Comparison of ENCODE assay signal across 8 mouse cellular contexts in the genomic region with DNA sequence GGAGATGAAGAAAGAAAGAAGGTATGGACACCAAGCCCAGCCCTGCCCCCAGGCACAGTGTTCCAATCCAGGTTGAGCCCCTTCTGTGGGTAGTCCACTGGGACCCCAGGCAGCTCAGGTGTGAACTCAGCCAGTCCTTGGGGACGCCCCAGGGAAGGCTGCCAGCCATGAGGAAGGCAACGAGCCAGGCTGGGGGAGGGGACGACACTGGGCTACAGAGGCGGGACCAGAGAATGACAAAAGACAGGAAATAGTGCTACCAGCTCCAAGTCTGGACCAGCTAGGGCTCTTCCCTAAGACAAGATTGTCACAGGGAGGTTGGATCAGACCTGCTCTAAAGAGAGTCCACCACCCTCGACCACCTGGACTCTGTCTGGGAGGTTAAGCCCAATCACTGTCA. TPM values are rescaled to one million over a fixed set of nuclear protein-coding genes. Genes with fewer than 3 reads are reported as not detected.
DNase-seq lines count a peak whose midpoint lies in the region; ATAC-seq and TF ChIP-seq lines count a peak whose summit lies in the region.

No protein-coding gene starts in this region.

- H3K27ac ChIP-seq in left cerebral cortex, adult 2 months, result peak overlapping the region; percentile 61
- H3K27ac ChIP-seq in brown adipose tissue, adult 24 weeks (replicated peaks; ENCODE audit: low read depth, low read length), result peak overlapping the region; percentile 80
- H3K27ac ChIP-seq in hindbrain, postnatal 0 days, result peak overlapping the region; percentile 94; the same call in 1 of the 2 replicates
- peak overlapping the region; percentile 99 for H3K27ac ChIP-seq in liver, adult 2 months (replicated peaks; ENCODE audit: insufficient read depth, low read depth, low read length)
- H3K27ac ChIP-seq in midbrain, embryonic 16.5 days (ENCODE audit: low read length), result peak overlapping the region; percentile 53; the same call in 1 of the 2 replicates

- TF ChIP-seq CTCF in left cerebral cortex, adult 2 months (IDR thresholded peaks at IDR 0.05), result no peak
- TF ChIP-seq CTCF in hindbrain, postnatal 0 days (IDR thresholded peaks at IDR 0.05; ENCODE audit: low read depth), result no peak
- TF ChIP-seq CTCF in liver, adult 2 months (IDR thresholded peaks at IDR 0.05; ENCODE audit: low read depth, low read length), result no peak

- peak overlapping the region; percentile 96 for H3K4me2 ChIP-seq in hindbrain, postnatal 0 days (ENCODE audit: low read depth, low read length)
- peak overlapping the region; percentile 97 for H3K4me2 ChIP-seq in midbrain, embryonic 16.5 days (ENCODE audit: low read length)

- H3K4me3 ChIP-seq in left cerebral cortex, adult 2 months, result no peak overlapping the region
- no peak overlapping the region for H3K4me3 ChIP-seq in brown adipose tissue, adult 24 weeks (ENCODE audit: insufficient read depth, low read depth, low read length)
- H3K4me3 ChIP-seq in hindbrain, postnatal 0 days (ENCODE audit: low read length), result 0 out of 2 replicates have a peak overlapping the region, but pooled peaks have one; percentile 2
- peak overlapping the region; percentile 13 for H3K4me3 ChIP-seq in liver, adult 2 months (ENCODE audit: insufficient read depth, low read depth, low read length)
- no peak overlapping the region for H3K4me3 ChIP-seq in midbrain, embryonic 16.5 days (ENCODE audit: low read depth, low read length)

- intact Hi-C loops in left cerebral cortex, adult 2 months (cut with DNase I), result no loop called here
- intact Hi-C loops in gastrocnemius, postnatal 14 days (cut with DNase I; ENCODE audit: low total_unique reads), result no loop called here

- DNase-seq in left cerebral cortex, adult 2 months (ENCODE audit: extremely low spot score in 1 of 2, low spot score in 2 of 2), result peak; percentile 57
- no peak for DNase-seq in left cerebral cortex, adult 8-10 months (ENCODE audit: low spot score in 2 of 2)
- DNase-seq in gastrocnemius, postnatal 14 days, result peak; percentile 61
- DNase-seq in hindbrain, postnatal 0 days (ENCODE audit: low spot score), result peak; percentile 48
- peak; percentile 75 for DNase-seq in liver, adult 2 months (ENCODE audit: extremely low read depth, low read depth, low spot score)
- peak; percentile 90 for DNase-seq in urinary bladder, postnatal 14 days (ENCODE audit: low spot score)

- H3K36me3 ChIP-seq in hindbrain, postnatal 0 days (ENCODE audit: insufficient read depth, low read length), result no peaks in the 10 kb centered on the region
- no peaks in the 10 kb centered on the region for H3K36me3 ChIP-seq in liver, adult 2 months (ENCODE audit: control insufficient read depth, insufficient read depth, low read length)
- H3K36me3 ChIP-seq in midbrain, embryonic 16.5 days (ENCODE audit: control insufficient read depth, insufficient read depth, low read length), result no peaks in the 10 kb centered on the region

- 0 out of 2 replicates have a peak overlapping the region, but pooled peaks have one; percentile 25 for H3K9ac ChIP-seq in hindbrain, postnatal 0 days (replicated peaks; ENCODE audit: low read length)
- H3K9ac ChIP-seq in liver, adult 2 months (ENCODE audit: low read depth, low read length), result peak overlapping the region; percentile 65
- 0 out of 2 replicates have a peak overlapping the region, but pooled peaks have one; percentile 22 for H3K9ac ChIP-seq in midbrain, embryonic 16.5 days (ENCODE audit: low read depth, low read length)

- no peaks in the 10 kb centered on the region for H3K9me3 ChIP-seq in hindbrain, postnatal 0 days (ENCODE audit: low read length)
- H3K9me3 ChIP-seq in midbrain, embryonic 16.5 days (replicated peaks; ENCODE audit: control insufficient read depth, low read length, poor library complexity, severe bottlenecking), result no peaks in the 10 kb centered on the region

- H3K4me1 ChIP-seq in brown adipose tissue, adult 24 weeks (ENCODE audit: control insufficient read depth, insufficient read depth, insufficient read length, low read length), result peaks cover 14% of the 10 kb centered on the region
- peaks cover 46% of the 10 kb centered on the region for H3K4me1 ChIP-seq in hindbrain, postnatal 0 days (ENCODE audit: insufficient read depth, low read length)
- peaks cover 47% of the 10 kb centered on the region for H3K4me1 ChIP-seq in liver, adult 2 months (ENCODE audit: control insufficient read depth, insufficient read depth, low read length)
- H3K4me1 ChIP-seq in midbrain, embryonic 16.5 days (ENCODE audit: control insufficient read depth, insufficient read depth, low read length), result peaks cover 73% of the 10 kb centered on the region

- 8% methylated on average over 5 of the region's 5 CpGs for WGBS in hindbrain, postnatal 0 days
- 0% methylated on average over 5 of the region's 5 CpGs for WGBS in liver, adult 2 months
- 22% methylated on average over 5 of the region's 5 CpGs for WGBS in midbrain, embryonic 16.5 days

- H3K27me3 ChIP-seq in hindbrain, postnatal 0 days (ENCODE audit: insufficient read depth, low read length), result no peaks in the 10 kb centered on the region
- no peaks in the 10 kb centered on the region for H3K27me3 ChIP-seq in liver, adult 2 months (ENCODE audit: control insufficient read depth, insufficient read depth, low read length)
- no peaks in the 10 kb centered on the region for H3K27me3 ChIP-seq in midbrain, embryonic 16.5 days (ENCODE audit: control insufficient read depth, insufficient read depth, low read depth, low read length)

- peaks cover 52% of the 10 kb centered on the region for H3K79me2 ChIP-seq in liver, adult 2 months (ENCODE audit: control insufficient read depth, insufficient read depth, low read length)

- TF ChIP-seq POLR2A in liver, adult 2 months (IDR thresholded peaks at IDR 0.05; ENCODE audit: extremely low read depth, insufficient read depth, low read length), result no peak

- ATAC-seq in hindbrain, postnatal 0 days, result no peak
- no peak for ATAC-seq in midbrain, embryonic 16.5 days

RNA-seq across cellular contexts. Expression of a gene that starts 3.5 kb away (rescaled TPM):
- total RNA-seq in left cerebral cortex, adult 2 months (2021), result 10 to 100 TPM; 49.4 to 53.3 TPM
- total RNA-seq in left cerebral cortex, adult 8-10 months (2022), result 10 to 100 TPM; 42.6 to 60.9 (median 54.8) TPM
- polyA plus RNA-seq in brown adipose tissue, adult 24 weeks (2012; ENCODE audit: insufficient read depth, insufficient read length, missing spikeins), result 5.4 and 7.5 TPM in 2 replicates
- 10 to 100 TPM; 20.9 to 23.8 TPM for total RNA-seq in gastrocnemius, postnatal 14 days (2021)
- 239 and 274 TPM in 2 replicates for total RNA-seq in hindbrain, postnatal 0 days (2014; rRNA removed)
- polyA plus RNA-seq in hindbrain, postnatal 0 days (2015; fragmentation: Nextera tagmentation; extraction: Ambion mirVana), result 64.1 and 64.7 TPM in 2 replicates
- total RNA-seq in liver, adult 2 months (2014; rRNA removed), result 80.0 and 111 TPM in 2 replicates
- 189 and 199 TPM in 2 replicates for polyA plus RNA-seq in liver, adult 2 months (2012; rRNA removed)
- polyA plus RNA-seq in midbrain, embryonic 16.5 days (2015; fragmentation: Nextera tagmentation; extraction: Ambion mirVana), result 90.1 and 92.1 TPM in 2 replicates

RNA-seq across cellular contexts. Expression of a gene that starts 19.2 kb away (rescaled TPM):
- 10 to 100 TPM; 52.2 to 53.9 TPM for total RNA-seq in left cerebral cortex, adult 2 months (2021)
- total RNA-seq in left cerebral cortex, adult 8-10 months (2022), result 10 to 100 TPM; 46.2 to 59.3 (median 50.7) TPM
- 1.8 and 2.2 TPM in 2 replicates for polyA plus RNA-seq in brown adipose tissue, adult 24 weeks (2012; ENCODE audit: insufficient read depth, insufficient read length, missing spikeins)
- total RNA-seq in gastrocnemius, postnatal 14 days (2021), result 1 to 10 TPM; 4.1 to 5.4 TPM
- 73.9 and 79.9 TPM in 2 replicates for total RNA-seq in hindbrain, postnatal 0 days (2014; rRNA removed)
- polyA plus RNA-seq in hindbrain, postnatal 0 days (2015; fragmentation: Nextera tagmentation; extraction: Ambion mirVana), result 60.1 and 62.2 TPM in 2 replicates
- total RNA-seq in liver, adult 2 months (2014; rRNA removed), result 2.8 and 3.4 TPM in 2 replicates
- 8.4 and 10.0 TPM in 2 replicates for polyA plus RNA-seq in liver, adult 2 months (2012; rRNA removed)
- 120 and 124 TPM in 2 replicates for polyA plus RNA-seq in midbrain, embryonic 16.5 days (2015; fragmentation: Nextera tagmentation; extraction: Ambion mirVana)

RNA-seq across cellular contexts. Expression of a gene that starts 27.7 kb away (rescaled TPM):
- total RNA-seq in left cerebral cortex, adult 2 months (2021), result 10 to 100 TPM; 61.8 to 63.5 TPM
- total RNA-seq in left cerebral cortex, adult 8-10 months (2022), result 10 to 100 TPM; 35.8 to 40.9 (median 39.4) TPM
- 1.1 and 2.5 TPM in 2 replicates for polyA plus RNA-seq in brown adipose tissue, adult 24 weeks (2012; ENCODE audit: insufficient read depth, insufficient read length, missing spikeins)
- total RNA-seq in gastrocnemius, postnatal 14 days (2021), result 1 to 10 TPM; 1.7 TPM
- 19.7 and 30.6 TPM in 2 replicates for total RNA-seq in hindbrain, postnatal 0 days (2014; rRNA removed)
- polyA plus RNA-seq in hindbrain, postnatal 0 days (2015; fragmentation: Nextera tagmentation; extraction: Ambion mirVana), result 15.8 and 17.8 TPM in 2 replicates
- 0.74 and 1.1 TPM in 2 replicates for total RNA-seq in liver, adult 2 months (2014; rRNA removed)
- 1.1 and 1.3 TPM in 2 replicates for polyA plus RNA-seq in liver, adult 2 months (2012; rRNA removed)
- polyA plus RNA-seq in midbrain, embryonic 16.5 days (2015; fragmentation: Nextera tagmentation; extraction: Ambion mirVana), result 29.0 and 32.6 TPM in 2 replicates

RNA-seq across cellular contexts. Expression of a gene that starts 34.2 kb away (rescaled TPM):
- total RNA-seq in left cerebral cortex, adult 2 months (2021), result 100 to 1,000 TPM; 161 to 171 TPM
- 100 to 1,000 TPM; 150 to 165 (median 161) TPM for total RNA-seq in left cerebral cortex, adult 8-10 months (2022)
- polyA plus RNA-seq in brown adipose tissue, adult 24 weeks (2012; ENCODE audit: insufficient read depth, insufficient read length, missing spikeins), result 23.0 and 25.7 TPM in 2 replicates
- total RNA-seq in gastrocnemius, postnatal 14 days (2021), result 10 to 100 TPM; 56.2 to 57.3 TPM
- 257 and 290 TPM in 2 replicates for total RNA-seq in hindbrain, postnatal 0 days (2014; rRNA removed)
- polyA plus RNA-seq in hindbrain, postnatal 0 days (2015; fragmentation: Nextera tagmentation; extraction: Ambion mirVana), result 71.2 and 72.7 TPM in 2 replicates
- 43.9 and 57.5 TPM in 2 replicates for total RNA-seq in liver, adult 2 months (2014; rRNA removed)
- polyA plus RNA-seq in liver, adult 2 months (2012; rRNA removed), result 115 and 143 TPM in 2 replicates
- polyA plus RNA-seq in midbrain, embryonic 16.5 days (2015; fragmentation: Nextera tagmentation; extraction: Ambion mirVana), result 76.7 and 82.0 TPM in 2 replicates

RNA-seq across cellular contexts. Expression of a gene that starts 36.6 kb away (rescaled TPM):
- total RNA-seq in left cerebral cortex, adult 2 months (2021), result 1 to 10 TPM; 8.3 to 9.3 TPM
- total RNA-seq in left cerebral cortex, adult 8-10 months (2022), result 10 to 100 TPM in 2 of 4 experiments, 1 to 10 TPM in 2; 9.5 to 10.6 (median 10.1) TPM
- polyA plus RNA-seq in brown adipose tissue, adult 24 weeks (2012; ENCODE audit: insufficient read depth, insufficient read length, missing spikeins), result 6.6 and 7.5 TPM in 2 replicates
- 100 to 1,000 TPM in 1 of 2 experiments, 10 to 100 TPM in 1; 91.5 to 104 TPM for total RNA-seq in gastrocnemius, postnatal 14 days (2021)
- total RNA-seq in hindbrain, postnatal 0 days (2014; rRNA removed), result 3.3 and 4.8 TPM in 2 replicates
- polyA plus RNA-seq in hindbrain, postnatal 0 days (2015; fragmentation: Nextera tagmentation; extraction: Ambion mirVana), result 2.6 and 5.1 TPM in 2 replicates
- total RNA-seq in liver, adult 2 months (2014; rRNA removed), result 2.4 and 3.3 TPM in 2 replicates
- 1.6 and 2.1 TPM in 2 replicates for polyA plus RNA-seq in liver, adult 2 months (2012; rRNA removed)
- polyA plus RNA-seq in midbrain, embryonic 16.5 days (2015; fragmentation: Nextera tagmentation; extraction: Ambion mirVana), result 3.0 and 4.4 TPM in 2 replicates

Comparison
In these comparisons a context has a peak if more than half of its experiments do, and no peak if none do; other contexts are left out.
1. DNase-seq: peak in left cerebral cortex, adult 2 months (2 of 2), gastrocnemius, postnatal 14 days (single experiment), hindbrain, postnatal 0 days (single experiment), liver, adult 2 months (single experiment) and urinary bladder, postnatal 14 days (single experiment); none in left cerebral cortex, adult 8-10 months (0 of 2).
2. H3K4me3 ChIP-seq: peak in hindbrain, postnatal 0 days (single experiment) and liver, adult 2 months (single experiment); none in left cerebral cortex, adult 2 months (single experiment), brown adipose tissue, adult 24 weeks (single experiment) and midbrain, embryonic 16.5 days (single experiment).
3. RNA of a gene that starts 19.2 kb away (total RNA-seq): 73.9 to 79.9 TPM in hindbrain, postnatal 0 days, 52.2 to 53.9 TPM in left cerebral cortex, adult 2 months and 46.2 to 59.3 TPM in left cerebral cortex, adult 8-10 months; 4.1 to 5.4 TPM in gastrocnemius, postnatal 14 days and 2.8 to 3.4 TPM in liver, adult 2 months; every median in the first group is over 4 times any median in the second.
4. Peak in every context shown above with its lines, with median percentiles within 50 percentile points of each other: H3K27ac ChIP-seq and H3K9ac ChIP-seq.